Mouse (Mus musculus) MEL-GATA-1-ER (cell line): ENCODE data around the gene Vmn1r45.
"Not testable (repeated sequence)": the region's sequence is repeated elsewhere in the genome, so short reads cannot be mapped to it uniquely, and the experiment has no call there.

ENCODE experiments used
- DNase-seq: peaks from one replicate; pipeline ENCODE4 v3.0.0-alpha.2; 2012; ENCODE audit warnings: low read depth; ENCODE audit errors: extremely low read depth

The Vmn1r45 gene

GRCm38 (mm10) chr6:89940498-89940897 lies at the start of gene Vmn1r45:
Gene Vmn1r45, minus strand, starts transcription at chr6:89940598.
- not testable (repeated sequence) for DNase-seq

GRCm38 (mm10) chr6:89985989-89986388 lies 45.6 kb upstream of the Vmn1r45 start:
- no peak for DNase-seq

- DNase-seq, result no peak
These were observed 28.6 kb upstream of the Vmn1r45 start, which contains the start of gene Vmn1r46 for GRCm38 (mm10) chr6:89969013-89969412. Gene Vmn1r46, plus strand, starts transcription at chr6:89969313.

- no peak for DNase-seq
These were observed 25.9 kb upstream of the Vmn1r45 start for GRCm38 (mm10) chr6:89966341-89966740.

DNA sequence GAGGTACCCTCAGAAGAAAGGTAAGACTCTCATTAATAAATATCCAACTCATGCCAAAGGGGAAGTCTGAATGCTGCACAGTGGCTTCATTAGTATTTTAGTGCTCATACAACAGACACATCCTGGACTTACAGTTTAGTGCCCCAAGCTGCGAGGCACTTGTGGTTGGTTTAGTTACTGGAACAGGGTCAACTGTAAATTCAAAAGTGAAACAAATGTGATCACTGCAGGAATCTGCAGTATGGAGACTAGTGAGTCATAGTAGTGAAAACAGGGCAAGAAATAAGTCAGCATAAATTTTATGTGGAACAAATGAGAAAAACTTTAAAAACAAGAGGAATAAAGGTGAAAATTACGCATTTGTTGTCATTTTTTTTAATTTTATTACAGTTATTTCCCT lies 13.2 kb upstream of the Vmn1r45 start:
- DNase-seq, result no peak

DNA sequence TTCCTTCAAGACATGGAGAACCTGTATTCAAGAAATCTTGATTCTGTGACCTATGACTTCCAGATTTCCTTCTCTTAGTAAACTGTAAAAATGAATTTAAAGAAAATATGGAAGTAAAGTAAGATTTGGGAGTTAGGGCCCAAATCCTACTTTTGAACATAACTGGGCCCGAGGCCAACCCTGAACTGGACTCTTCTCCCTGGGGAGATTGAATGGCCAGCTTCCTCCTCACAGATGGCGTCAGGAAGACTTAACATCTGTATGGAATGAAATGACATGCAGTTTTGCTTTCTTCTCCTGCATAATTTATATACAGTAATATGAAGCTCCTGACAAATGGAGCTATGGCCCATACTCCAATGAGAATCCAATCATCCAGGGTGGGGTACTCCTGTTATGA lies 528 bp upstream of the Vmn1r45 start:
- no peak for DNase-seq

DNA sequence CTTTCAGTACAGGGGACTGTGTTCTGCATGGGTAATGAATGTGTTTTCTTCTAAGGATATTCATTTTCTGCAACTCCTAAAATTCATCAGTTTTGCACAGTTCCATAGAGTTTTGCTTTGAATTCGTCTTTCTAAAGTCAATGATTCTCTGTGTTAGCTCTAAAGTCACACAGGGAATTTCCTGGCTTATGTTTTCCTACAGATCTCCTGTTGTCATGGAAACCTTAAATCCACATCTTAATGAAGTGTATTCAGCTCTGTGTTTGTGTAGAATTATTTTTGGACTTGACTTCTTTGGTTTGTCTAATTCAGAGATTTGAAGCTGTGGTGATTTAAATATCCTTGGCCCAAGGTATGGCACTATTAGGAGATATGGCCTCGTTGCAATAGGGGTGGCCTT lies 56.6 kb downstream of the Vmn1r45 start:
- DNase-seq, result no peak

DNA sequence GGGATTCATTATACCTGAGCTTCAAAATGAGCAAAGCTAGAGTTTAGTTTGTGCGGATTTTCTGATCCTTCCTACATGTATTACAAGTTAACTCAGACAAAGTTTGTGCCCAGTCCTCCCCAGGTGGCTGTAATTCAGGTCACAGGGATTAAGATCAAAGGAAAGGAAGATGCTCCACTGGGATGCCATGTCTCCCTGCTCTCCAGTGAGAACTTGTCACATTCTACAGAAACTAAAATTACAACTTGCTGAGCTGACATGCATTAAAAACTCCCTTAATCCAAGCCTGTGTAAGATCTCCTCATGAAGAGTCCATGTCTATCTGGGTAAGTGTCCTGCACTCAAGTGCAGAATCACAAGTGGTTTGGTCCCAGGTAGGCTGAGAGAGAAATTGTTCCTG lies 57.0 kb downstream of the Vmn1r45 start, which contains the start of gene Vmn1r44:
TSS of gene Vmn1r44 (plus strand) at position 301 of the 400 bp plus-strand sequence.
- DNase-seq, result no peak
